Mouse (Mus musculus) liver, adult 2 months (tissue): ENCODE data around the gene Tmem52b.

ENCODE experiments used
- CTCF ChIP-seq: fragments of 200-500 bp; IDR thresholded peaks from 2 replicates; pipeline ENCODE4 v1.5.1; 2011; ENCODE audit warnings: low read depth, low read length, control low read depth
- POLR2A ChIP-seq: fragments of 200-500 bp; IDR thresholded peaks from 2 replicates; pipeline ENCODE4 v1.6.1; 2011; ENCODE audit warnings: low read length, control low read depth; ENCODE audit not compliant: insufficient read depth; ENCODE audit errors: extremely low read depth

DNA sequence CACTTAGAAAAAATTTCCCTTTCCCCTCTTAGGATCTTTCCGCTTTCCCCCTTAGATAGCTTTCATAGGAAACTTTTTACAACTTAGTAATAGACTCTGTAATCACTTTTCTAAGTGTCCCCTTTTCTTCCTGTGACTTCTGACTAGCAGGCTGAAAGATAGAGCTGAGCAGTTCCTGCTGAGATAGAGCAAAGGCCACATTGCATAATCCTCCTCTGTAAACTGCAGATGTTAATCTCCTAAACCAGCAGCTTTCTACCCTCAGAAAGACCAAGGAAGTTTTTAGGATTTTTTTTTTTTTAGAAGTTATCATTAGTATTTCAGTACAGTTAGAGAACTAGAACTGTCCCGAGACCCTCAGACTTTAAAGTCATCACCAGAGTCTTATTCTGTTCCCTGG, 8.9 kb upstream of the Tmem52b start:
- TF ChIP-seq POLR2A: no peak
- TF ChIP-seq CTCF: no peak
